8 mouse cellular contexts compared by ENCODE assay signal in the genomic region with DNA sequence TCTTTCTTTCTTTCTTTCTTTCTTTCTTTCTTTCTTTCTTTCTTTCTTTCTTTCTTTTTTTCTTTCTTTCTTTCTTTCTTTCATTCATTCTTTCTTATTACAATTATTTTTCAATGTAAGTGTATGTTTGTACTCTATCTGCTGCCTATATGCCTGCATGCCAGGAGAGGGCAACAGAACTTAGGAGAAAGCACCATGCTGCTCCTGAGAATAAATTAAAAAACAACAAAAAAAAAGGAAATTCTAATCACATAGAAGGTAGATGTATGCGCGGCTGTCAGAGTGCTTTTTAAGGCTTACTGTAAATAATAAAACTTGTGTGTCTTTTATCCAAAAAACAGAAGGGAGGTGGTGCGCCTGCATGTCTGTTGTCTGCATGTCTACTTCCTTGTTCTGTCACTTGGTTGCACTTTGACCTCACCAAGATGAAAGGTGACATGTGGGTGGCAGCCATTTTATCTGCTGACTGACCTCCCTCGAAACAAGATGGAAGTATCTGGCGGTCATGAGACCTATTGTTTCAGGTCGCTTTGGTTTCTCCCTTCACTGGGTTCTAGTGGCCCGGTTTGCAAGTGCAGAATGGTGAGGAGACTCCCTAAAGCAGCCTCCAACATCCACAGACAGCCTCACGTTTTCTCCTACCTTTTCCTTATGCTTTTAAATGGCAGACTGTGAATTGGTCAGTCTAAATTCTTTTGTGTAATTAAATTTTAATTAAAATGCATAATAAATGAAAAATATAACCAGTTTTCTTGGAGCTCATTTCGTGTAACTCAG.
DNase-seq lines count a peak whose midpoint lies in the region; ATAC-seq lines count a peak whose summit lies in the region.
"Not testable (repeated sequence)": the region's sequence is repeated elsewhere in the genome, so short reads cannot be mapped to it uniquely, and the experiment has no call there.

No protein-coding gene starts in this region.

- H3K4me3 ChIP-seq in lung, embryonic 15.5 days = not testable (repeated sequence)

- DNase-seq in T-cell, adult 2 months (ENCODE audit: low spot score) = peak; percentile 8
- peak; percentile 3 for DNase-seq in embryo, embryonic 10 days (ENCODE audit: low spot score)
- peak; percentile 8 for DNase-seq in gonadal fat pad, adult 2 months (ENCODE audit: low read depth)
- DNase-seq in layer of hippocampus, postnatal 25 days (ENCODE audit: extremely low spot score in 1 of 2, low spot score in 1 of 2) = peak; percentile 13 to 19
- DNase-seq in ovary, postnatal 14 days (ENCODE audit: low spot score) = peak; percentile 21
- peak; percentile 35 for DNase-seq in urinary bladder, postnatal 14 days (ENCODE audit: low spot score)

- not testable (repeated sequence) for H3K27me3 ChIP-seq in lung, embryonic 15.5 days

- not testable (repeated sequence) for H3K27ac ChIP-seq in lung, embryonic 15.5 days

- H3K36me3 ChIP-seq in lung, embryonic 15.5 days = not testable (repeated sequence)

- WGBS in lung, embryonic 15.5 days = 79% methylated on average over 7 of the region's 9 CpGs

- not testable (repeated sequence) for H3K4me2 ChIP-seq in lung, embryonic 15.5 days

- not testable (repeated sequence) for H3K9ac ChIP-seq in lung, embryonic 15.5 days

- ATAC-seq in inflammation-experienced regulatory T-cells, adult 6 months = peak; percentile 59
- peak; percentile 85 for ATAC-seq in lung, embryonic 15.5 days (ENCODE audit: borderline replicate concordance, extremely low read depth, low FRiP score, low TSS enrichment)

- H3K9me3 ChIP-seq in lung, embryonic 15.5 days = not testable (repeated sequence)

- not testable (repeated sequence) for H3K4me1 ChIP-seq in lung, embryonic 15.5 days
